Mouse (Mus musculus) gastrocnemius, postnatal 14 days (tissue): ENCODE measurements at regions not wholly inside any gene's neighbourhood (a gene's known extent, or its start where the extent isn't known, plus 50 kb on each side); places are given as distances from the start of the nearest gene placed in this dataset.

Source experiments
- DNase-seq: peaks from one replicate; pipeline ENCODE4 v3.0.0; 2021; ENCODE audit warnings: mixed read lengths
- intact Hi-C: fragments of 180-260 bp; cut with DNase I; formaldehyde crosslinking; loops from one replicate; pipeline ENCODE4 v1.15.1; 2025; ENCODE audit warnings: low total_unique reads

DNA sequence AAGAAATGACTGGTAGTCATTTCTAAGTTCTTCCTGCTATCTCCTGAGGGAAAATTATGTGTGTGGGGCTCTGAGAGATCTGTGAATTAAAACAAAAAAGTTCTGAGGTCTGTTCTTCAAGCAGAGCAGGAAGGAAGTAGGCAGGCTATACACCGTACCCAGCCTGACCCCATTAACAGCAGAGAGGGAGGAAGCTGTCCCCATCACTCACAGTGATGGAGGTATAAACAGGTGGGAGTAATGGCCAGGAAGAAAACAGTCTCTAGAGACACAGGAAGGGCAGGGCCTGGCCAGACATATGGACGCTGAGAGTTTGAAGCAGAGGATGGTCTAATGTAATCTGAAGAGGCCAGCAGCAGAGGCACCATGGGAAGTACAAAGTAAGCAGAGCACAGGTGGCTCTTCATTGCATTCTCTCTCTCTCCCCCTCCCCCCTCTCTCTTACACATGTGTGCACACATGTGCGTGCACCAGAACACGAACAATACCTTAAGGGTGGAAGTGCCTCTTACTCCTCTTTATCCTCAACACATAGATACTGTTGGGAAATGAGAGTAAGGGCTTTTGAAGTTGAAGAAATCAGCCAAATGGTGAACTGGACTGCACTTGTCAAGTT lies 367.7 kb upstream of the Kif2a start:
- intact Hi-C loops: no loop called here
- no peak for DNase-seq

DNA sequence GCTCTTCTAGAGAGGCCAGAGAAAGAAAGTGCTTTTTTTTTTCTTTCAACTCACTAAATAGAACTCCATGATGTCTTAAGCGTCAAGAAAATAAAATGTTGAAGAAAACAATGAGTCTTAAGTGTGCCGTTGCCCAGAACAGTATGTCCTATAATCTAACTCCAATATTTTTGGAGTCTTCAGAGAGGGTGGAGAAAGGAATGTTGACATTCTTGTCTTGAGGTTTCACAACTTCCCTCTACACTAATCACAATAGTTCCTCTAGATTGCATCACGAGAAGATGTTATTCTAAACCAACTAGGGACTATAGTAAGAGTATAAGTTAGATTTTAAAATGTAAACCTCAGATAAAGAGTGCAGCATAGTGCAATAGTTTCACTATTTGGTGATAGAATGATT lies 367.1 kb upstream of the Kif2a start:
- intact Hi-C loops: no loop called here
- no peak for DNase-seq

- intact Hi-C loops: no loop called here
Observed at GRCm38 (mm10) chr13:107378076-107378475, 356.1 kb upstream of the Kif2a start.

GRCm38 (mm10) chr13:107372666-107373065 lies 350.7 kb upstream of the Kif2a start:
- intact Hi-C loops: no loop called here
- DNase-seq: no peak

More at GRCm38 (mm10) chr13:107378076-107378475, 356.1 kb upstream of the Kif2a start:
- DNase-seq: no peak

GRCm38 (mm10) chr13:107371616-107372582 lies 350.0 kb upstream of the Kif2a start:
- intact Hi-C loops: no loop called here
- DNase-seq: no peak

GRCm38 (mm10) chr13:107367639-107368038 lies 345.7 kb upstream of the Kif2a start:
- no peak for DNase-seq
- intact Hi-C loops: no loop called here

DNA sequence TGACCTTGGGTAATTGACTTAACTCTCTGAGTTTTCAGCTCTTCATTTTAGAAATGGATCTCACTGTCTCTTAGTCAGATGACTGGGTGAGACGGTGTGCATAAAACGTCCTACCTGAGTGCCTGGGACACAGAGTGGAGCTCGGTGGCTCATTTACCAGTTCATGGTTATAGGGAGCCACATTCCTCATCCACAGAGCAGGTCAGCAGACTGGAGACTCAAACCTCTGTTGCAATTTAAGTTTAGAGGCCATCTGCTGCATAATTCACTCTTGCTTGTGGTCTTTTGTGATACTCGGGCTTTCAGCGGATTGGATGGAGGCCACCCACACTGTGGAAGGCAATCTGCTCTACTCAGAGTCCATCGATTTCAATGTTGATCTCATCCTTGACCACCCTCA lies 343.8 kb upstream of the Kif2a start:
- no peak for DNase-seq
- intact Hi-C loops: no loop called here

DNA sequence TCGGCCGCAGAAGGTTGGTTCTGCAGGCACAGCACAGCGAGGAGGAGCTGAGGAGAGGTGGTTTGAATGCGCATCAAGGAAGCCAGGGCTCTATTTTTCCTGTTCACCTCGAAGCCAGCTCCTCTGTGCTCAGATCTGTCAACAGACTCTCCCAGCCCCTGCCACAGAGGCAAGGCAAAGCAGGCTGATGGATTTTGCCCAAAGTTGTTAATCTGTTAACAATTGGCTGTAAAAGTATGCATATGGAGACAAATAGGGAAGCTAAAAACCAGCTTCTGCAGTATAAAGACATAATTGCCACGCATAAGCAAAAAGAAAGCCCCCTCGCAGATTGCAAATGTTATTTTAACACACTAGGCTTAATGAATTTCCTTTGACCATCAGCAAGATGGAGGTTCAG lies 343.3 kb upstream of the Kif2a start:
- intact Hi-C loops: no loop called here
- DNase-seq: no peak

DNA sequence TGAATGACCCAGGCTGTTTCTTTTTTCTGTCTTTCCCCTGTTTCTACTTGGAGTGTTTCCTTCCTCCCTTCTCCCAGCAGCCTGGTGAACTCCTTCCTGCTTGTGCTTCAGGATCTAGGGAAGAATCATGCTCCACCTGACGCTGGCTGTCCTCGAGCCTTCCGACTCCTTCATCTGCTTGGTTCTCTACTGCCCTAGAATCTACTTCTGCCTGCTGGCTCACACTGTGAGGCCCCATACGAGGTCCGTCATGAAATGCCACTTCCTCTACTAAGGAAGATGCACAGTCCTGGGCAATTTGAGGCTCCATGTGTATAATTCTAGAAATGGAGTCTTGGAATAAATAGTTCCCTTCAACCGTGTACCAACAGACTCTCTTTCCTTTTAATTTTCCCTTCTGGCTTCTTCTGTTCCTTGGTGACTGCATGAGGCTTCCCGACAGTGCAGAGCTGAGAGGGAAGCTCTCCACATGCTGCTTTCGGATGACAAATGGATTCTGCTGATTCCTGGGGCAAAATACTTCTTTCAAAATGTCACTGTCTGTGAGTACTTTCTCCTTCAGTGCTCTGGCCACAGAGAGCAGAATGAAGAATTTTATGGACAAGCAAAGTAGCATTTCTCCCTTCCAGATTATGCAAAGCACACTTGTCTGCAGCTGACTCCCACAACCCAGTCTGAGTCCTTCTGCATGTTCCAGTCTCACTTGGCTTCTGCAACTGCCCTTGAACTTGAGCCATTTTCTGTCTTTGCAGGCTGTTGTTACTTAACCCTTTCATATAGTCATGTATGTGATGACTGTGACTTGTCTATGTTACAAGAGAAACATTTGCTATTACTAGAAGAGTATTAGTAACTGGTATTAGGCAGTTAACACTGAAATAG lies 341.1 kb upstream of the Kif2a start:
- intact Hi-C loops: no loop called here
- peak; percentile 5 for DNase-seq

GRCm38 (mm10) chr13:107340802-107341364 lies 319.0 kb upstream of the Kif2a start:
- DNase-seq: no peak
- intact Hi-C loops: no loop called here

DNA sequence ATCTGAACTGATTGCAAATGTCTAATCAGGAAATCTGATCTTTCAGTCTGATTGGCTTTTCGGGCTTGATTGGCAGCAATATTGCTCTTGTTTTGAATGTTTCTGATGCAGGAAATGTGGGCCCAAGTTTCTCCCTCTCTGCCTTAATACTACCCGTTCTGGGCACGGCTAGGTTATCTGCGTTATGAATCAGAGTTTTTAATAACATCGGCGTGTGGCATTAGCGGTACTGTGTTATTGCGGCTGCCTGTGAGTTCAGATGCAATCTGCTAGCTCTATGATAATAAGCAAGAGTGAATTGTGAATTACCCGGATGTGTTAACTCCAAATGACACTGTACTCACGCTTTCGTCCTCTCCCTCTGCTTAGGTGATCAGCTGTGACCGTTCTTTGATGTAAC lies 316.2 kb upstream of the Kif2a start:
- intact Hi-C loops: no loop called here
- no peak for DNase-seq

- DNase-seq: no peak
- intact Hi-C loops: no loop called here
Observed at GRCm38 (mm10) chr13:107337111-107337510, 315.2 kb upstream of the Kif2a start.

- intact Hi-C loops: no loop called here
- DNase-seq: no peak
Observed at GRCm38 (mm10) chr13:107329348-107329747, 307.4 kb upstream of the Kif2a start.

- DNase-seq: peak; percentile 12
- intact Hi-C loops: no loop called here
Observed at GRCm38 (mm10) chr13:107325707-107326495, 304.0 kb upstream of the Kif2a start.

GRCm38 (mm10) chr13:107314746-107315145 lies 292.8 kb upstream of the Kif2a start:
- intact Hi-C loops: no loop called here
- no peak for DNase-seq

DNA sequence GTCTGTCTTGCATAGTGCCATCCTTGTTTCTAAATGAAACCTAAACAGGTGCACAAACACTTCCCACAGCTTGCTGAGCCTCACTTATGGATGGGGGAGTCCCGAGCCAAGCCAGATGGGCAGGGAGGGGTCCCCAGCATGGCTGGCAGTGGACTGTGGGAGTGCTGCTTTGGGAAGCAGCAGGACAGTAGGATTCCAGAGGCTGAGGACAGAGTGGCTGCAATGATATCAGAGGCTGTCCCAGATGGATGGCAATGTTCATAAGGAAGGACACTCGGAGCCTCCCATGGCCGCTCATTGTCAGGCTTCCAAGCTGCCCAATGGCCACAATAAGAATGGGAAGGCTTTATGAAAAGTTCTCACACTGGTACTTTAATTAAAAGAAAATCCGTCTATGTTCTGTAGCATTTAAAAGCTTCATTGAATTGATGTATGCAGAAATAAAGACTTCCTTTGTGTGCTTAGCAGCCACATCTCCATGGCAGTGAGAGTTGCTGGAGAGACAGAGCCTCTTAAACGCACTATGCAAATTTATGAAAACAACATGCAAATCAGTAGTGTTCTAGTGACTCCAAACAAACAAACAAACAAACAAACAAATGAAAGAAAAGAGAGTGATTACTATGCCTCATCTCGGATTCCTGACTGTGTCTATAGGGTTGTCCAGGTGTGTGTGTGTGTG lies 287.2 kb upstream of the Kif2a start:
- intact Hi-C loops: no loop called here
- DNase-seq: no peak

DNA sequence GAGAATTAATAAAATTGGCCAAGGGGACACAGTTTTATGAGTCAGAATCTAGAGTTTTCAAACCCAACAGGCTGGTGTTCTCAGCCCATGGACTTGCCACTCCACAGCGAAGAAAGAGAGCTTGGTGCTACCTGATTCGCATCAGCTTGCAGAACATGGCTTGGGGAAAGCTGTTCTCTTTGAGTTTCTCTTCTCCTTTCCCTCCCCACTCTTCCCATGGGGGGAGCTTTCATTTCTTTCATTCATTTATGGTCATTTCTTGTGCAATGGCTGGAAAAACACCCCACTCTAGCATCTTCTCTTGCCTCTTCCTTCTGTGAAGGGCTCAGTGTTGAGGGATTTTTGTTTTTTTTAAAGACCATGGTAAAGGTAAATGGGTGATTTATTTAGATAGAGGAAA lies 286.5 kb upstream of the Kif2a start:
- no peak for DNase-seq
- intact Hi-C loops: no loop called here

GRCm38 (mm10) chr13:107306958-107307357 lies 285.0 kb upstream of the Kif2a start:
- intact Hi-C loops: no loop called here
- no peak for DNase-seq
